Comparison of ENCODE assay signal across 11 mouse cellular contexts in genomic region chr7:27480506-27480905, GRCm38 (mm10). TPM values are rescaled to one million over a fixed set of nuclear protein-coding genes. Genes with fewer than 3 reads are reported as not detected.
DNase-seq lines count a peak whose midpoint lies in the region; ATAC-seq and TF ChIP-seq lines count a peak whose summit lies in the region.
"Had no signal": no experiment of that assay in that cellular context is flagged by ENCODE, and none has a peak within 500 bp of the region (broad histone marks: within the 10 kb centered on the region; RNA-seq: fewer than 3 reads in every experiment).

No protein-coding gene starts in this region.

- peak overlapping the region; percentile 91 for H3K27ac ChIP-seq in heart, embryonic 13.5 days (replicated peaks)
- peak overlapping the region; percentile 91 for H3K27ac ChIP-seq in lung, postnatal 0 days (ENCODE audit: low read length)
- peak overlapping the region; percentile 36; the same call in 1 of the 2 replicates for H3K27ac ChIP-seq in limb, embryonic 11.5 days (replicated peaks; ENCODE audit: low read depth, low read length)
- H3K27ac ChIP-seq in stomach, embryonic 15.5 days = peak overlapping the region; percentile 77
- H3K27ac ChIP-seq: midbrain, embryonic 15.5 days had no signal

- TF ChIP-seq EP300 in lung, postnatal 0 days (IDR thresholded peaks at IDR 0.05) = no peak

- no peak for TF ChIP-seq CTCF in lung, postnatal 0 days (IDR thresholded peaks at IDR 0.05)

- peak overlapping the region; percentile 70 for H3K4me2 ChIP-seq in heart, embryonic 13.5 days
- H3K4me2 ChIP-seq in lung, postnatal 0 days (replicated peaks; ENCODE audit: low read depth, low read length) = peak overlapping the region; percentile 57; the same call in 1 of the 2 replicates
- H3K4me2 ChIP-seq in limb, embryonic 11.5 days (ENCODE audit: low read depth, severe bottlenecking) = no peak overlapping the region
- H3K4me2 ChIP-seq in stomach, embryonic 15.5 days = peak overlapping the region; percentile 58

- peaks cover 44% of the 10 kb centered on the region for H3K4me1 ChIP-seq in heart, embryonic 13.5 days
- peaks cover 6% of the 10 kb centered on the region; the same call in 1 of the 2 replicates for H3K4me1 ChIP-seq in lung, postnatal 0 days (ENCODE audit: insufficient read depth, low read depth, low read length)
- H3K4me1 ChIP-seq in limb, embryonic 11.5 days (ENCODE audit: control insufficient read depth, insufficient read depth, low read length) = peaks cover 3% of the 10 kb centered on the region; the same call in 1 of the 2 replicates
- H3K4me1 ChIP-seq in stomach, embryonic 15.5 days = peaks cover 17% of the 10 kb centered on the region

- WGBS in heart, embryonic 13.5 days = 55% methylated on average over 3 of the region's 3 CpGs
- WGBS in lung, postnatal 0 days = 67% methylated on average over 3 of the region's 3 CpGs
- 72% methylated on average over 3 of the region's 3 CpGs for WGBS in limb, embryonic 11.5 days
- 62% methylated on average over 3 of the region's 3 CpGs for WGBS in stomach, embryonic 15.5 days

- no peak for DNase-seq in heart, adult 9 months (ENCODE audit: low spot score in 2 of 2)
- DNase-seq in lung, postnatal 0 days (ENCODE audit: low spot score) = no peak
- DNase-seq in lung, postnatal 14 days = no peak
- no peak for DNase-seq in limb, embryonic 11.5 days (ENCODE audit: low spot score)
- no peak for DNase-seq in spleen, postnatal 36 days (ENCODE audit: low spot score in 2 of 2)
- DNase-seq in c-Kit-positive CD71-positive TER-119-positive erythroid progenitor cells, embryonic 14.5 days (ENCODE audit: low spot score) = no peak
- DNase-seq: gastrocnemius, postnatal 36 days; right cerebral cortex, postnatal 25 days had no signal

- H3K9ac ChIP-seq in heart, embryonic 13.5 days = peak overlapping the region; percentile 81
- H3K9ac ChIP-seq in lung, postnatal 0 days (replicated peaks; ENCODE audit: low read depth) = no peak overlapping the region
- no peak overlapping the region for H3K9ac ChIP-seq in limb, embryonic 11.5 days (ENCODE audit: low read length)
- no peak overlapping the region for H3K9ac ChIP-seq in stomach, embryonic 15.5 days
- H3K9ac ChIP-seq: midbrain, embryonic 15.5 days had no signal

- no peaks in the 10 kb centered on the region for H3K27me3 ChIP-seq in heart, embryonic 13.5 days (replicated peaks)
- H3K27me3 ChIP-seq in lung, postnatal 0 days (replicated peaks; ENCODE audit: insufficient read depth, low read length) = no peaks in the 10 kb centered on the region
- H3K27me3 ChIP-seq in limb, embryonic 11.5 days (ENCODE audit: control insufficient read depth, insufficient read depth, low read length) = no peaks in the 10 kb centered on the region
- H3K27me3 ChIP-seq in stomach, embryonic 15.5 days (replicated peaks) = no peaks in the 10 kb centered on the region
- H3K27me3 ChIP-seq: midbrain, embryonic 15.5 days had no signal

- H3K36me3 ChIP-seq in heart, embryonic 13.5 days = peaks cover 23% of the 10 kb centered on the region
- H3K36me3 ChIP-seq in lung, postnatal 0 days (ENCODE audit: insufficient read depth, low read length) = no peaks in the 10 kb centered on the region; the same call in 1 of the 2 replicates
- H3K36me3 ChIP-seq in limb, embryonic 11.5 days (ENCODE audit: control insufficient read depth, insufficient read depth, low read length) = peaks cover 2% of the 10 kb centered on the region; the same call in 1 of the 2 replicates
- peaks cover 12% of the 10 kb centered on the region for H3K36me3 ChIP-seq in stomach, embryonic 15.5 days
- H3K36me3 ChIP-seq: midbrain, embryonic 15.5 days had no signal

- peak overlapping the region; percentile 47 for H3K4me3 ChIP-seq in heart, embryonic 13.5 days
- no peak overlapping the region for H3K4me3 ChIP-seq in lung, postnatal 0 days (ENCODE audit: low read depth, low read length)
- H3K4me3 ChIP-seq in limb, embryonic 11.5 days (ENCODE audit: low read depth, low read length) = no peak overlapping the region
- peak overlapping the region; percentile 35 for H3K4me3 ChIP-seq in stomach, embryonic 15.5 days (replicated peaks)

- ATAC-seq in heart, embryonic 13.5 days (ENCODE audit: extremely low read depth, insufficient number of reproducible peaks, low FRiP score, low TSS enrichment) = no peak
- ATAC-seq in lung, postnatal 0 days = no peak
- ATAC-seq in limb, embryonic 11.5 days (ENCODE audit: insufficient number of reproducible peaks, low FRiP score, low TSS enrichment, low read depth) = no peak
- ATAC-seq in stomach, embryonic 15.5 days (ENCODE audit: insufficient read depth, low FRiP score, low read depth) = no peak

- no peaks in the 10 kb centered on the region for H3K9me3 ChIP-seq in heart, embryonic 13.5 days
- no peaks in the 10 kb centered on the region for H3K9me3 ChIP-seq in lung, postnatal 0 days (ENCODE audit: low read length)
- H3K9me3 ChIP-seq in limb, embryonic 11.5 days (ENCODE audit: control insufficient read depth, low read length) = no peaks in the 10 kb centered on the region
- H3K9me3 ChIP-seq in stomach, embryonic 15.5 days = no peaks in the 10 kb centered on the region
- H3K9me3 ChIP-seq: midbrain, embryonic 15.5 days had no signal

RNA-seq across cellular contexts. Expression of gene Sertad1, which starts 6.2 kb away (rescaled TPM):
- 32.3 and 37.1 TPM in 2 replicates for polyA plus RNA-seq in heart, embryonic 13.5 days (2015; fragmentation: Nextera tagmentation; extraction: Ambion mirVana)
- 79.4 and 79.6 TPM in 2 replicates for polyA plus RNA-seq in lung, postnatal 0 days (2015; fragmentation: Nextera tagmentation; extraction: Ambion mirVana)
- 29.0 and 31.5 TPM in 2 replicates for polyA plus RNA-seq in limb, embryonic 11.5 days (2014; fragmentation: Nextera tagmentation; extraction: Ambion mirVana)
- 35.3 and 36.7 TPM in 2 replicates for polyA plus RNA-seq in stomach, embryonic 15.5 days (2015; fragmentation: Nextera tagmentation; extraction: Ambion mirVana)

RNA-seq across cellular contexts. Expression of gene Sertad3, which starts 6.9 kb away (rescaled TPM):
- 21.1 and 23.2 TPM in 2 replicates for polyA plus RNA-seq in heart, embryonic 13.5 days (2015; fragmentation: Nextera tagmentation; extraction: Ambion mirVana)
- 33.0 TPM in 2 replicates for polyA plus RNA-seq in lung, postnatal 0 days (2015; fragmentation: Nextera tagmentation; extraction: Ambion mirVana)
- 25.9 and 29.3 TPM in 2 replicates for polyA plus RNA-seq in limb, embryonic 11.5 days (2014; fragmentation: Nextera tagmentation; extraction: Ambion mirVana)
- 29.3 and 35.1 TPM in 2 replicates for polyA plus RNA-seq in stomach, embryonic 15.5 days (2015; fragmentation: Nextera tagmentation; extraction: Ambion mirVana)

RNA-seq across cellular contexts. Expression of gene Prx, which starts 18.6 kb away (rescaled TPM):
- 2.0 and 2.1 TPM in 2 replicates for polyA plus RNA-seq in heart, embryonic 13.5 days (2015; fragmentation: Nextera tagmentation; extraction: Ambion mirVana)
- 73.2 and 75.2 TPM in 2 replicates for polyA plus RNA-seq in lung, postnatal 0 days (2015; fragmentation: Nextera tagmentation; extraction: Ambion mirVana)
- polyA plus RNA-seq in limb, embryonic 11.5 days (2014; fragmentation: Nextera tagmentation; extraction: Ambion mirVana) = 1.5 and 2.1 TPM in 2 replicates
- polyA plus RNA-seq in stomach, embryonic 15.5 days (2015; fragmentation: Nextera tagmentation; extraction: Ambion mirVana) = 3.1 and 3.5 TPM in 2 replicates

RNA-seq across cellular contexts. Expression of gene Blvrb, which starts 32.7 kb away (rescaled TPM):
- 84.7 and 89.0 TPM in 2 replicates for polyA plus RNA-seq in heart, embryonic 13.5 days (2015; fragmentation: Nextera tagmentation; extraction: Ambion mirVana)
- 61.7 and 63.4 TPM in 2 replicates for polyA plus RNA-seq in lung, postnatal 0 days (2015; fragmentation: Nextera tagmentation; extraction: Ambion mirVana)
- 29.0 and 30.5 TPM in 2 replicates for polyA plus RNA-seq in limb, embryonic 11.5 days (2014; fragmentation: Nextera tagmentation; extraction: Ambion mirVana)
- 86.6 and 133 TPM in 2 replicates for polyA plus RNA-seq in stomach, embryonic 15.5 days (2015; fragmentation: Nextera tagmentation; extraction: Ambion mirVana)

RNA-seq across cellular contexts. Expression of gene Sptbn4, which starts 33.0 kb away (rescaled TPM):
- 0.13 and 0.23 TPM in 2 replicates for polyA plus RNA-seq in heart, embryonic 13.5 days (2015; fragmentation: Nextera tagmentation; extraction: Ambion mirVana)
- 0.20 and 0.21 TPM in 2 replicates for polyA plus RNA-seq in lung, postnatal 0 days (2015; fragmentation: Nextera tagmentation; extraction: Ambion mirVana)
- 0.15 and 0.27 TPM in 2 replicates for polyA plus RNA-seq in limb, embryonic 11.5 days (2014; fragmentation: Nextera tagmentation; extraction: Ambion mirVana)
- 0.45 and 0.58 TPM in 2 replicates for polyA plus RNA-seq in stomach, embryonic 15.5 days (2015; fragmentation: Nextera tagmentation; extraction: Ambion mirVana)

Comparison
In these comparisons a context has a peak if more than half of its experiments do, and no peak if none do; other contexts are left out.
1. H3K27ac ChIP-seq: peak in every context shown above with its lines; median percentile 91 in heart, embryonic 13.5 days; 91 in lung, postnatal 0 days; 77 in stomach, embryonic 15.5 days; 36 in limb, embryonic 11.5 days.
2. H3K4me3 ChIP-seq: peak in heart, embryonic 13.5 days (single experiment) and stomach, embryonic 15.5 days (single experiment); none in lung, postnatal 0 days (single experiment) and limb, embryonic 11.5 days (single experiment).
3. RNA of gene Prx, which starts 18.6 kb away (polyA plus RNA-seq): 73.2 to 75.2 TPM in lung, postnatal 0 days; 3.1 to 3.5 TPM in stomach, embryonic 15.5 days, 1.5 to 2.1 TPM in limb, embryonic 11.5 days and 2.0 to 2.1 TPM in heart, embryonic 13.5 days; every median in the first group is over 10 times any median in the second.